Mouse (Mus musculus) layer of hippocampus, postnatal 25 days (tissue): Measurements from ENCODE around the gene Cblb. TPM values are rescaled to one million over a fixed set of nuclear protein-coding genes. Genes with fewer than 3 reads are reported as not detected.

Source experiments
- DNase-seq, 2 experiments: peaks; one replicate each; pipeline ENCODE4 v3.0.0; 2022; ENCODE audit warnings: mixed read lengths in 2 of 2, low spot score in 1 of 2; ENCODE audit errors: extremely low spot score in 1 of 2
- total RNA-seq, 2 experiments: library from RNA; stranded (reverse); gene quantifications; 2 replicates each; pipeline ENCODE4 v1.2.3; 2021

The Cblb gene
- total RNA-seq, 2 experiments from 2014 or later = 37.2 to 39.9 TPM

- DNase-seq = no peak
Measured at GRCm38 (mm10) chr16:52036295-52036694, 5.3 kb downstream of the Cblb start.

GRCm38 (mm10) chr16:52038283-52038682 is 7.3 kb downstream of the Cblb start:
- DNase-seq = no peak

- no peak for DNase-seq
Measured at GRCm38 (mm10) chr16:52038821-52039220, 7.8 kb downstream of the Cblb start.

GRCm38 (mm10) chr16:52040937-52041336 is 9.9 kb downstream of the Cblb start:
- DNase-seq = no peak

- DNase-seq = no peak
Measured at GRCm38 (mm10) chr16:52042667-52043379, 11.8 kb downstream of the Cblb start.

GRCm38 (mm10) chr16:52043380-52044117 is 12.5 kb downstream of the Cblb start:
- no peak for DNase-seq

GRCm38 (mm10) chr16:52044518-52044917 is 13.5 kb downstream of the Cblb start:
- no peak for DNase-seq

GRCm38 (mm10) chr16:52044985-52045384 is 14.0 kb downstream of the Cblb start:
- DNase-seq = no peak

- DNase-seq = no peak
Measured at GRCm38 (mm10) chr16:52046464-52046863, 15.4 kb downstream of the Cblb start.

GRCm38 (mm10) chr16:52051106-52051505 is 20.1 kb downstream of the Cblb start:
- no peak for DNase-seq

GRCm38 (mm10) chr16:52052734-52053133 is 21.7 kb downstream of the Cblb start:
- no peak for DNase-seq

GRCm38 (mm10) chr16:52055236-52055635 is 24.2 kb downstream of the Cblb start:
- DNase-seq = no peak

- no peak for DNase-seq
Measured at GRCm38 (mm10) chr16:52056164-52056563, 25.1 kb downstream of the Cblb start.

- no peak for DNase-seq
Measured at GRCm38 (mm10) chr16:52057335-52057734, 26.3 kb downstream of the Cblb start.

GRCm38 (mm10) chr16:52059535-52059934 is 28.5 kb downstream of the Cblb start:
- DNase-seq = no peak

- no peak for DNase-seq
Measured at GRCm38 (mm10) chr16:52060100-52060719, 29.2 kb downstream of the Cblb start.

GRCm38 (mm10) chr16:52061015-52061481 is 30.0 kb downstream of the Cblb start:
- no peak for DNase-seq

- DNase-seq = no peak
Measured at GRCm38 (mm10) chr16:52064309-52065105, 33.5 kb downstream of the Cblb start.

GRCm38 (mm10) chr16:52067632-52068516 is 36.8 kb downstream of the Cblb start:
- DNase-seq = no peak

- no peak for DNase-seq
Measured at GRCm38 (mm10) chr16:52068517-52068874, 37.5 kb downstream of the Cblb start.
